Mouse (Mus musculus) testis, adult 2 months (tissue): ENCODE measurements around the gene E130309D02Rik. TPM values are rescaled to one million over a fixed set of nuclear protein-coding genes. Genes with fewer than 3 reads are reported as not detected.

ENCODE experiments used
- H3K27ac ChIP-seq: fragments of 200-500 bp; 2 replicates; pipeline ENCODE4 v1.5.1; 2012; ENCODE audit warnings: low read depth, low read length; ENCODE audit not compliant: control insufficient read depth, insufficient read depth
- H3K27me3 ChIP-seq: fragments of 200-500 bp; 2 replicates; pipeline ENCODE4 v1.6.1; 2012; ENCODE audit warnings: mild to moderate bottlenecking, low read length, moderate library complexity; ENCODE audit not compliant: control insufficient read depth, insufficient read depth
- H3K36me3 ChIP-seq: fragments of 200-500 bp; 2 replicates; pipeline ENCODE4 v1.6.1; 2012; ENCODE audit warnings: mild to moderate bottlenecking, low read length; ENCODE audit not compliant: control insufficient read depth, insufficient read depth
- H3K4me1 ChIP-seq: fragments of 200-500 bp; 2 replicates; pipeline ENCODE4 v1.6.1; 2012; ENCODE audit warnings: low read length; ENCODE audit not compliant: control insufficient read depth, insufficient read depth
- H3K4me3 ChIP-seq: fragments of 200-500 bp; 2 replicates; pipeline ENCODE4 v1.5.1; 2012; ENCODE audit warnings: low read depth, mild to moderate bottlenecking, low read length, moderate library complexity, mixed read lengths; ENCODE audit not compliant: control insufficient read depth
- CTCF ChIP-seq: fragments of 200-500 bp; IDR thresholded peaks from 2 replicates; pipeline ENCODE4 v1.5.1; 2012; ENCODE audit warnings: low read depth, mild to moderate bottlenecking, inconsistent platforms, low read length, moderate library complexity; ENCODE audit not compliant: control insufficient read depth, insufficient read depth, insufficient replicate concordance
- POLR2A ChIP-seq: fragments of 200-500 bp; IDR thresholded peaks from 2 replicates; pipeline ENCODE4 v1.6.1; 2012; ENCODE audit warnings: low read depth, mild to moderate bottlenecking, inconsistent platforms, low read length, moderate library complexity; ENCODE audit not compliant: control insufficient read depth
- polyA plus RNA-seq: library from polyadenylated mRNA; depleted of rRNA; stranded (reverse); fragments of >200 nt; gene quantifications from 2 replicates; pipeline ENCODE4 v1.2.3, GENCODE M21; 2012

Gene E130309D02Rik
- polyA plus RNA-seq, 1 experiment: 19.6 TPM

DNA sequence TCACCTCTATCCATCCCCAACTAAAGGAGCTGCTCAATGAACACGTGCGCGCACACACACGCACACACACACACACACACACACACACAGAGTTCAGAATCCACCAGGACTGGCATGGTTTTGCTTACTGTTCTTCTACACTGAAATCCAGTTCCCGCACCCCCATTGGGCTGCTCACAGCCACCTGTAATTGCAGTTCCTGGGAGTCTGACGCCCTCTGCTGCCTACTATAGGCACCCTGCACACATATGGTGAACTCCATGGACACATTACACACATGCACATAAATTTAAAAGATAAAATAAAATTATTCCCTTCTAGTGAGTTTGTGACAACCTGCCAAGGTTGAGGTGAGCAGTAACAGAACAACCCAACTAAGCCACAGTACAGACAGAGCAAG, 30.4 kb downstream of the E130309D02Rik start:
- no peaks in the 10 kb centered on the region for H3K36me3 ChIP-seq
- no peak for TF ChIP-seq POLR2A
- no peak for TF ChIP-seq CTCF
- no peak overlapping the region for H3K4me3 ChIP-seq
- H3K4me1 ChIP-seq: peaks cover 5% of the 10 kb centered on the region
- no peak overlapping the region for H3K27ac ChIP-seq
- H3K27me3 ChIP-seq: no peaks in the 10 kb centered on the region; the same call in 1 of the 2 replicates

- Histone ChIP-seq H3K27ac (no peak overlapping the region), H3K36me3 (no peaks in the 10 kb centered on the region), H3K4me1 (no peaks in the 10 kb centered on the region), H3K27me3 (no peaks in the 10 kb centered on the region), H3K4me3 (no peak overlapping the region)
- TF ChIP-seq CTCF (no peak), POLR2A (no peak)
Observed at GRCm38 (mm10) chr5:143279247-143279646, 35.9 kb downstream of the E130309D02Rik start.

DNA sequence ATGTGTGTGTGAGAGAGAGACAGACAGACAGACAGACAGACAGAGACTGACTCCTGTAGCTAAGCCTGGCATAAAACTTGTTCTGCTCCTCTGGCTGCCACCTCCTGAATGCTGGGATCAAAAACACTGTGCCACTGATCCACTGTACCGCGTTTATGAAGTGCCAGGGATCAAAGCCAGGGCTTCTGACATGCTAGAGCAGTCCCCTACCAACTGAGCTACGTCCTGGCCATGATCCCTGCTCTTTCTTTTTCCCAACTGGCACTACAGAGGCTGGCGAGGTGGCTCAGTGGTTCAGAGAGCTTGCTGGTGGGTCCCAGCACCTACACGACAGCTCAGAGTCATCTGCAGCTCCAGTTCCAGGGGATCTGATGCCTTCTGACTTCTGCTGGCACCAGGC, 39.4 kb downstream of the E130309D02Rik start:
- no peak overlapping the region for H3K4me3 ChIP-seq
- H3K27ac ChIP-seq: no peak overlapping the region
- H3K4me1 ChIP-seq: no peaks in the 10 kb centered on the region
- no peaks in the 10 kb centered on the region for H3K27me3 ChIP-seq
- TF ChIP-seq CTCF: no peak
- H3K36me3 ChIP-seq: no peaks in the 10 kb centered on the region

- Histone ChIP-seq H3K4me3 (no peak overlapping the region), H3K27me3 (no peaks in the 10 kb centered on the region)
Observed at GRCm38 (mm10) chr5:143272540-143273330, 42.4 kb downstream of the E130309D02Rik start.

DNA sequence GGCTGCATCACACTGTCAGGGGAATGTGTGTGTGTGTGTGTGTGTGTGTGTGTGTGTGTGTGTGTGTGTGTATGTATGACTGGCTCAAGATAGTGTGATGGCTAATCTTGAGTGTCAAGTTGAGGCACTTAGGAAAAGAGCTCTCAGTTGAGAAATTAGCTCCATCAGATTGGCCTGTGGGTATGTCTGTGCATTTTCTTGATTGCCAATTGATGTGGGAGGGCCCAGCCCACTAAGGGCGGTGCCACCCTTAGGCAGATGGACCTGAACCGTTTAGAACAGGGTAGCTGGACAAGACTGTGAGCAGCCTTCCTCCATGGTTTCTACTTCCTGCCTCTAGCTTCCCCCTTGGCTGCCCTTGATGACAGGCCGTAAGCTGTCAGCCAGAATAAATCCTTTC, 43.1 kb downstream of the E130309D02Rik start:
- TF ChIP-seq CTCF (no peak), POLR2A (no peak)
- H3K27ac ChIP-seq: no peak overlapping the region

More at GRCm38 (mm10) chr5:143272540-143273330, 42.4 kb downstream of the E130309D02Rik start:
- TF ChIP-seq POLR2A: no peak
- no peak for TF ChIP-seq CTCF
- no peaks in the 10 kb centered on the region for H3K36me3 ChIP-seq
- no peak overlapping the region for H3K27ac ChIP-seq
- H3K4me1 ChIP-seq: peaks cover 14% of the 10 kb centered on the region

GRCm38 (mm10) chr5:143271642-143272041, 43.5 kb downstream of the E130309D02Rik start:
- Histone ChIP-seq H3K4me3 (no peak overlapping the region), H3K36me3 (no peaks in the 10 kb centered on the region), H3K27ac (no peak overlapping the region), H3K4me1 (peaks cover 14% of the 10 kb centered on the region), H3K27me3 (no peaks in the 10 kb centered on the region)
- TF ChIP-seq CTCF (no peak), POLR2A (no peak)

More for the DNA sequence above, 43.1 kb downstream of the E130309D02Rik start:
- H3K36me3 ChIP-seq: no peaks in the 10 kb centered on the region
- H3K27me3 ChIP-seq: no peaks in the 10 kb centered on the region
- H3K4me1 ChIP-seq: peaks cover 14% of the 10 kb centered on the region
- H3K4me3 ChIP-seq: no peak overlapping the region

DNA sequence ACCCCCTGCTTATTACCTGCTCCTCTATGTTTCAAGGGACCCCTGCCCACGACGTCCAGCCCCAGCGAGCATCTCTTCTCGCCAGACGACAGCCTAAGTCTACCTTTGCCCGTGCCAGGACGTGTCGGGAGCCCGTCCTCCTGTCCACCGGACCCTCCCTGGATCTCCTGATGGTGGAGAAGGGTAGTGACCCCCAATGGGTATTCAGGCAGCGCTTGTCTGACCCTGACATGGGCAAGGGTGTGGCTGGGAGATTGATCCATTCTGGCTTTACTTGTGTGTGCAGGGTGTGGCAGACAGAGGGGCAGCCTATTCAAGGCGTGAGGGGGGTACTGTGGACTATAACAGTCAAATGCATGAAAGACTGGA, 45.0 kb downstream of the E130309D02Rik start:
- peak overlapping the region; percentile 89 for H3K4me3 ChIP-seq
- no peaks in the 10 kb centered on the region for H3K27me3 ChIP-seq
- no peak for TF ChIP-seq CTCF
- no peak for TF ChIP-seq POLR2A
- H3K36me3 ChIP-seq: no peaks in the 10 kb centered on the region
- H3K27ac ChIP-seq: no peak overlapping the region
- peaks cover 14% of the 10 kb centered on the region for H3K4me1 ChIP-seq
